Mouse (Mus musculus) limb, embryonic 12.5 days (tissue): Measurements from ENCODE around the gene Pgpep1. TPM values are rescaled to one million over a fixed set of nuclear protein-coding genes. Genes with fewer than 3 reads are reported as not detected.

ENCODE experiments used
- ATAC-seq: fragments of 200-750 bp; cut with Nextera tagmentation; 2 replicates; pipeline ENCODE4 v1.8.0; 2017; ENCODE audit warnings: low read depth, moderate TSS enrichment; ENCODE audit not compliant: insufficient number of reproducible peaks, insufficient read depth, low FRiP score, low TSS enrichment
- H3K27ac ChIP-seq: fragments of 300-500 bp; sonication (generic); 2 replicates; pipeline ENCODE4 v1.5.1; 2016; ENCODE audit warnings: mild to moderate bottlenecking, moderate library complexity
- H3K27me3 ChIP-seq: fragments of 300-500 bp; sonication (generic); 2 replicates; pipeline ENCODE4 v1.6.1; 2016; ENCODE audit warnings: mild to moderate bottlenecking, moderate library complexity
- H3K36me3 ChIP-seq: fragments of 300-500 bp; sonication (generic); 2 replicates; pipeline ENCODE4 v1.6.1; 2016; ENCODE audit warnings: mild to moderate bottlenecking, moderate library complexity
- H3K4me1 ChIP-seq: fragments of 300-500 bp; sonication (generic); replicated peaks from 2 replicates; pipeline ENCODE4 v1.6.1; 2016
- H3K4me2 ChIP-seq: fragments of 300-500 bp; sonication (generic); 2 replicates; pipeline ENCODE4 v1.6.1; 2016; ENCODE audit warnings: mild to moderate bottlenecking, moderate library complexity
- H3K4me3 ChIP-seq: fragments of 300-500 bp; sonication (generic); replicated peaks from 2 replicates; pipeline ENCODE4 v1.5.1; 2016; ENCODE audit warnings: mild to moderate bottlenecking
- H3K9ac ChIP-seq: fragments of 300-500 bp; sonication (generic); replicated peaks from 2 replicates; pipeline ENCODE4 v1.6.1; 2016; ENCODE audit warnings: mild to moderate bottlenecking, moderate library complexity
- H3K9me3 ChIP-seq: fragments of 300-500 bp; sonication (generic); 2 replicates; pipeline ENCODE4 v1.6.1; 2016; ENCODE audit warnings: mild to moderate bottlenecking, moderate library complexity
- WGBS: fragments of 180-500 bp; shearing (Covaris S2); methylation state at CpG from one replicate; pipeline ENCODE4 v1.1.7; 2016; 5-methylcytosine and 5-hydroxymethylcytosine counted together
- polyA plus RNA-seq: library from polyadenylated mRNA; unstranded; fragments of >200 nt; fragmentation: Nextera tagmentation; extraction: Ambion mirVana; gene quantifications from 2 replicates; pipeline ENCODE4 v1.2.1, GENCODE M21; 2016

Gene Pgpep1
- polyA plus RNA-seq, 1 experiment from 2014 or later, result 53.9 TPM

DNA sequence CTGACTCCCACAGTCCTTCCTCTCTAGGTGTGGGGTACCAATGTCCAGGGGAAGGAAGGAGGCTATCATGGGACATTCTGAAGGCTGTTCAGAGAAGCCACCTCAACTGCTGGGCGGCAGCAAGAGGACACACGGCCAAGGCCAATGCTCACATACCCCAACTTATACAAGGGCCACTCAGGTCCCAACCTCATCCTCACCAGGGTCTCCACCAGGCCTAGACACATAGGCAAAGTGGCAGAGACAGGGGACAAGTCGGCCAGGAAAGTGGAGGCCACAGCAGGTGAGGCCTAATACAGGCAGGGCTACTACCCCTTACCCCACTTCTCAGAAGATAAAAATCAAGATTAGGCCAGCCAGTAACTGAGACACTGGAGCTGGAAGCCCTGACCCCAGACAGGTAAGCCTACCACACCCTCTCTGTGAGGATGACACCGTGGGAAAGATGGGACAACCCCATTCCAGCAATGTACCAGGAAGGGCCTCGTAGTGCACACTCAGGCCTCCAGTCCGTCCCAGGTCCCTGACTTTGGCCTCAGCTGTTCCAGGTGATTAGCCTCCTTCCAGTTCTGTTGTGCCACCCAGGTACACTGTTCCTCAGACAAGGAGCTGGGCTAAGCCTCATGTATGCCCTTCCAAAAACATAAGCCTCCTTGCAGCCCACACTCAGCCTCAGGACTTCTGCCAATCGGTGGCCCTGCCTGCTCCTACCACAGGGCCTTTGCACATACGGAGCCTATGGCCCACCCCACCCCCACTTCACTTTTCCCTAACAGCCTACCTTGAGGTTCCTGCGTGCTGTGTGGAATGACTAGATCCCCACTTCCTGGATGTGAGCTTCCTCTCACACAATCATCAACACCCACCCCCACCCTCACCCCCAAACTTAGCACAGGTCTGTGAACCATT lies 54.1 kb downstream of the Pgpep1 start:
- Histone ChIP-seq H3K4me1 (peaks cover 53% of the 10 kb centered on the region), H3K27ac (peak overlapping the region; percentile 50; the same call in 1 of the 2 replicates), H3K4me2 (peak overlapping the region; percentile 95), H3K4me3 (peak overlapping the region; percentile 81), H3K36me3 (peaks cover 25% of the 10 kb centered on the region), H3K9ac (peak overlapping the region; percentile 90; the same call in 1 of the 2 replicates), H3K9me3 (no peaks in the 10 kb centered on the region; the same call in 1 of the 2 replicates), H3K27me3 (no peaks in the 10 kb centered on the region)
- 87% methylated on average over 9 of the region's 9 CpGs for WGBS
- no peak for ATAC-seq

DNA sequence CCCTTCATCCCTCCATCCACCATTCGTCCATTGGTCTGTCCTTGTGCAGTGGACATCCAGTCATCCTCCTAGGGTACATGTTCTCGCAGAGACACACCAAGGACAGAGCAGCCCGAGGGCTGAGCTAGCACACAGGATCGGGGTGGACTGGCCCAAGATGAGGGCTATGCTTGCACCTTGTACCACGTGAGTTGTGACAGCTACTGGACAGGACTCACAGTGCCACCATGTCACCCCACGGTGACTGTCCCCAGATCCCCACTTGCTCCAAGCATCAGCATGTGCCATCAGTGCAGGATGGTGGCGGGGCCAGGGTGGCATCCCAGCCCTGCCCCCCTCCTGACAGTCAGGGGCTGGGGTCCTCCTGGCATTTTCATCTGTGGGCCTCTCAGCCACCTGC lies 55.6 kb downstream of the Pgpep1 start:
- Histone ChIP-seq H3K4me2 (no peak overlapping the region), H3K9ac (no peak overlapping the region), H3K27me3 (no peaks in the 10 kb centered on the region), H3K4me3 (no peak overlapping the region), H3K27ac (no peak overlapping the region), H3K4me1 (peaks cover 60% of the 10 kb centered on the region), H3K9me3 (no peaks in the 10 kb centered on the region; the same call in 1 of the 2 replicates), H3K36me3 (peaks cover 34% of the 10 kb centered on the region)
- WGBS, result 90% methylated on average over 7 of the region's 7 CpGs
- ATAC-seq, result no peak

DNA sequence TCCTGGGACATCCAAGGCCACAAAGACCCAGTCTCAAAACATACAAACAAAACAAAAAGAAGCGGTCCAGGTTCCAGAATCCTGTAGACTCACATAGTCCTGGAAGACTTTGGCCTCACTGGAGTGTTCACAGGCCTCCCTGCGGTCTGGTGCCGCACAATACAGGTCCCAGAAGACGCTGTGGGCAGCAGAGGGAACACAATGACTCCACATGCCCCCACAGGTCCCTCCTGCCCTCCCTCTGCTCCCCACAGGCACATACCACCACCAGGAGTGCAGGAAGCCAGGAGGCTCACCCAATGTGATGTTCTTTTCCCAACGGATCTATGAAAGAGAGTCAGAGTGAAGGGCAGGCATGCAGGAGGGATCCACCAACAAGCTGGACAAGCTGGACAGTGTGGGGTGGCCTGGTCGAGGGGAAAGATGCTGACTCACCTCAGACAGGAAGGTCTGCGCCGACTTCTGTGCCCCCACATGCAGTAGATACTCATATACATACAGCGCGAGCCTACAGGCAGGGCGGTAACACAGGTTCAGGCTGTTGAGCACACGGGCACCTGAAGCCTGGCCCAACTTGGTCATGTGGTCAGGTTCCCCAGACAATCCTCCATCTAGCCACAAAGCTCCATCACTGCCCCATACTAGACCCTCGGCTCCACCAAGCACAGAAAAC lies 57.9 kb downstream of the Pgpep1 start:
- no peak overlapping the region for H3K4me3 ChIP-seq
- no peak overlapping the region for H3K4me2 ChIP-seq
- no peak for ATAC-seq
- H3K4me1 ChIP-seq, result peaks cover 64% of the 10 kb centered on the region
- no peaks in the 10 kb centered on the region; the same call in 1 of the 2 replicates for H3K9me3 ChIP-seq
- 94% methylated on average over 13 of the region's 13 CpGs for WGBS
- H3K27ac ChIP-seq, result peak overlapping the region; percentile 18; the same call in 1 of the 2 replicates
- H3K9ac ChIP-seq, result no peak overlapping the region
- peaks cover 45% of the 10 kb centered on the region for H3K36me3 ChIP-seq
- H3K27me3 ChIP-seq, result no peaks in the 10 kb centered on the region; the same call in 1 of the 2 replicates

DNA sequence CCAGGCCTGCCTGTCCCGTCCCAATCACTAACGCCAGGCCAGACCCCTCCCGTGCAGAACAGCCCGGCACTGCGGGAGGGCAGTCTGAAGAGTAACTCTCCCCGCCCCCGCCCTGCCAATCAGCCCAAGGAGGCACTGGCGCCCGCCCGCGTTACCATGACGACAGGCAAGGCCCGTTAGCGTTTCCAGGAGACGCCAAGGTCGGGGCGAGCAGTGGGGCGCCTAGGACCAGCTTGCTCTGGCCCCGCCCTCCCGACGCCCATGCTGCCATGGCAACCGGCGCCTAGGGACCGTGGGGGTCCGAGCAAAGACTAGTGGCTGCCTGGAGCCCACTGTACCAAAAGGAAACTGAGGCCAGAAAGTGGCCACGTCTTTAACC lies 58.9 kb downstream of the Pgpep1 start:
- Histone ChIP-seq H3K4me2 (peak overlapping the region; percentile 54), H3K27ac (peak overlapping the region; percentile 87), H3K9ac (no peak overlapping the region), H3K4me1 (peaks cover 62% of the 10 kb centered on the region), H3K9me3 (no peaks in the 10 kb centered on the region; the same call in 1 of the 2 replicates), H3K4me3 (peak overlapping the region; percentile 28), H3K36me3 (peaks cover 55% of the 10 kb centered on the region), H3K27me3 (no peaks in the 10 kb centered on the region; the same call in 1 of the 2 replicates)
- peak; percentile 15; the same call in 1 of the 2 replicates for ATAC-seq
- WGBS, result 3% methylated on average over 26 of the region's 26 CpGs

DNA sequence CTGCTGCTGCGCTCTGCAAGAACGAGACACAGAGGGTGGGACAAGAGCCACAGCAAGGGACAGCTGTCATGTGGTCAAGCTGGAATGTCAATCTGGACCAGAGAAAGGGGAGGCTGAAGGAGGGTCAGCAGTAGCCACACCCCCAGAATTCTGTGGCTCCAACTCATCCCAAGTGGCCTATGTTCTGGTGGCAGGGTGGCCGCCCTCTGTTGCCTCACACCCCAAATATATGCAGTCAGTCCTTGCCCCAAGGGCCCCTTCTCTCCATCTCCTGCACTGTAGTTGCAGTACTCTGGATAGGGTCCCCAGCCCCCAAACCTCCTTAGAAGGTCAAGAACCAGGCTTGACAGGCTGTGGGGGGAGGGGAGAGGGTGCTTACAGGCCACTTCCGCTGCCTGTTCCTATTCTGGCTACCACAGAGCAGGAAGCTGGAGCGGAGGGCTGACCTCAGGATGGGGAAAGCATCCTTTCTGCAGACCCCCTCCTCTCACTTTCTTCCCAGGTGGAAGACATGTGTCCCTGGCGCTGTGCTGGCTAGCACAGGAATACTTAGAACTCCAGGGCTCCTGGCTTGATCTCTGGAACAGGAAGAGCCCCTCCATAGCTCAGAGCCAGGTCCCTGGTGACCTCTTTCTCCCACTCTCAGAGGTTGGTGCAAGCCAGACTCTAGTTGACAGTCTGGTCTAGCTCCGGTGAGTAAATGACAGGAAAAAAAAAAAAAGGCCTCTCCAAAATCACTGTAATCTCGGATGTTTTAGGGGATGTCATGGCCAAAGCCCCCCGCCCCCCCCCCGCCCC lies 59.5 kb downstream of the Pgpep1 start:
- Histone ChIP-seq H3K4me2 (peak overlapping the region; percentile 54), H3K4me1 (peaks cover 62% of the 10 kb centered on the region), H3K4me3 (peak overlapping the region; percentile 28), H3K27me3 (no peaks in the 10 kb centered on the region; the same call in 1 of the 2 replicates), H3K27ac (peak overlapping the region; percentile 87), H3K36me3 (peaks cover 61% of the 10 kb centered on the region), H3K9ac (0 out of 2 replicates have a peak overlapping the region, but pooled peaks have one; percentile 18), H3K9me3 (no peaks in the 10 kb centered on the region; the same call in 1 of the 2 replicates)
- ATAC-seq, result no peak
- 14% methylated on average over 10 of the region's 10 CpGs for WGBS

DNA sequence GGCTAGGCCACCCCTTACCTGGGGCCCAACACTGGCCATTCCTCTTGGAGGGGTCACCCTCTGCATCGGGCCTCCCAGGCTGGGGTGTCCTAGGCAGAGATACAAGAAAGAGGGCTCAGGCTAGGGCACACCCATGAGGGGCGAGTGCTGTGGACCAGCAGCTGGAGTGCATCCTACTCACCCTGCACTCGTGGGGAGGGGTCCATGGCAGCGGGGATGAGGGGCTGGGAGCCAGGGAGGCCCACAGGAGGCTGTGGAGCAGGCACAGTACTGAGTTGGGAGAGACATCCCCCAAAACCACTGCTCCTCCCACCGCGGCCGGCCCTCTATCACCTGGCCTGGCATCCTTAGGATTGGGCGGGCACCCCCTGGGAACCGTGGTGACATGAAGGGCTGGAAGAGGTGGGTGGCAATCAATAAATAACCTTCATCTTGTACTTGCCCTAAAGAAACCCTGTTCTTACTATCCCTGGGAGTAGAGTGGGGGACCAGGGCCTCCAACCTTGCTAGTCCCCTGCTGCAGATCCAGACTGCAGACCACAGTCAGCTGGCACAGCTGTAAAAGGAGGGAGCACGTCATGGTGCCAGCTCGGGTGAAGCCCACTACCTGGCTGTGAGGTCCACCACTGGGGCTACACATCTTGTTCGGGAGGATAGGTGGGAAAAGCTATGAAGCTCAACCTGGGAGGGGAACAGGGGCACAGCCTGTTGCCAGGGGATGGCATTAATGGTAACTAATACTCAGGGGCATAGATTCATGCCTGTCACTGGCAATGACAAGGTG lies 60.5 kb downstream of the Pgpep1 start:
- no peak overlapping the region for H3K4me3 ChIP-seq

DNA sequence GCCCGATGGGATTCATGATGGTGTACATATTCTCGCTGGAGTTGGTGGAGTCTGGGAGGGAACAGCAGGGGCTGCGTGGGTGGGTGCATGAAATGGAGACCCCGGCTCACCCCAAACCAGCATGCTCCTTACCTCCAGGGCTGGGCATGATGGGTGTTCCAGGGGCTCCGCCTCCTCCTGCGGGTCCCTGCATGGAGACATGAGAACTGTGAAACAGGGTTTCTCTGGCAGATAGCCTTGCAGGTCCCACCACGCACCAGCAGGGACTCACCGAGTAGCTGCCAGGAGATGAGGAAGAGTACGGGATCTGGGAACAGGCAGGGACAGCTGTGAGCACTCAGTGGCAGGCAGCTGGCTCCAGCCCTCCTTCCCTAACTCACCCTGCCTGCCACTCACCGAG lies 61.5 kb downstream of the Pgpep1 start:
- Histone ChIP-seq H3K9me3 (no peaks in the 10 kb centered on the region; the same call in 1 of the 2 replicates), H3K9ac (peak overlapping the region; percentile 75; the same call in 1 of the 2 replicates), H3K4me1 (peaks cover 75% of the 10 kb centered on the region), H3K36me3 (peaks cover 58% of the 10 kb centered on the region), H3K4me3 (peak overlapping the region; percentile 50), H3K27me3 (no peaks in the 10 kb centered on the region; the same call in 1 of the 2 replicates), H3K27ac (peak overlapping the region; percentile 62), H3K4me2 (peak overlapping the region; percentile 88)
- WGBS, result 15% methylated on average over 10 of the region's 10 CpGs
- no peak for ATAC-seq

More for the DNA sequence above, 60.5 kb downstream of the Pgpep1 start:
- 85% methylated on average over 12 of the region's 12 CpGs for WGBS
- Histone ChIP-seq H3K4me1 (peaks cover 70% of the 10 kb centered on the region), H3K4me2 (no peak overlapping the region), H3K9me3 (no peaks in the 10 kb centered on the region; the same call in 1 of the 2 replicates), H3K27me3 (no peaks in the 10 kb centered on the region; the same call in 1 of the 2 replicates), H3K36me3 (peaks cover 62% of the 10 kb centered on the region), H3K27ac (peak overlapping the region; percentile 87; the same call in 1 of the 2 replicates), H3K9ac (no peak overlapping the region)
- no peak for ATAC-seq

DNA sequence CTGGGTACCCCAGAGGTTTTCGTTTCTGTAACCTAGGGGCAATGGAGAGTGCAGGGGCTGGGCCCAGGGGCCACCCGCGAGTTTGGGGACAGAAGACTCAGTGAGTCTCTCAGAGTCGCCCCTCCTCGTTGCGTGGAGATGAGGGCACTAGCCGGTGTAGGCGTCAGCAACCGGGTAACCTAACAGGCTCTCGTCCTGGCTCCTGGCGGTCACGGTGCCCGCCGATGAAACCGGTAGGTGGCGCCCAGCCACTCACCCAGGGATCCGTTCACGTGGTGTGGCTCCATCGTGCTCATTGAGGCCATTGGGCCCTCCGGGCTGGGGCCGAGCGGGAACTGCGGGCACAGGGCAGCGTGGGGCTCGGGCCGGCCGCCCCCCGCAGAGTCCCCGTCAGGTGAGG lies 61.9 kb downstream of the Pgpep1 start:
- H3K9ac ChIP-seq, result peak overlapping the region; percentile 75
- peak overlapping the region; percentile 62 for H3K27ac ChIP-seq
- H3K27me3 ChIP-seq, result no peaks in the 10 kb centered on the region; the same call in 1 of the 2 replicates
- peaks cover 79% of the 10 kb centered on the region for H3K4me1 ChIP-seq
- H3K9me3 ChIP-seq, result no peaks in the 10 kb centered on the region; the same call in 1 of the 2 replicates
- H3K4me2 ChIP-seq, result peak overlapping the region; percentile 88
- H3K4me3 ChIP-seq, result peak overlapping the region; percentile 50
- no peak for ATAC-seq
- under 1% methylated on average over 29 of the region's 29 CpGs for WGBS
- peaks cover 53% of the 10 kb centered on the region for H3K36me3 ChIP-seq

DNA sequence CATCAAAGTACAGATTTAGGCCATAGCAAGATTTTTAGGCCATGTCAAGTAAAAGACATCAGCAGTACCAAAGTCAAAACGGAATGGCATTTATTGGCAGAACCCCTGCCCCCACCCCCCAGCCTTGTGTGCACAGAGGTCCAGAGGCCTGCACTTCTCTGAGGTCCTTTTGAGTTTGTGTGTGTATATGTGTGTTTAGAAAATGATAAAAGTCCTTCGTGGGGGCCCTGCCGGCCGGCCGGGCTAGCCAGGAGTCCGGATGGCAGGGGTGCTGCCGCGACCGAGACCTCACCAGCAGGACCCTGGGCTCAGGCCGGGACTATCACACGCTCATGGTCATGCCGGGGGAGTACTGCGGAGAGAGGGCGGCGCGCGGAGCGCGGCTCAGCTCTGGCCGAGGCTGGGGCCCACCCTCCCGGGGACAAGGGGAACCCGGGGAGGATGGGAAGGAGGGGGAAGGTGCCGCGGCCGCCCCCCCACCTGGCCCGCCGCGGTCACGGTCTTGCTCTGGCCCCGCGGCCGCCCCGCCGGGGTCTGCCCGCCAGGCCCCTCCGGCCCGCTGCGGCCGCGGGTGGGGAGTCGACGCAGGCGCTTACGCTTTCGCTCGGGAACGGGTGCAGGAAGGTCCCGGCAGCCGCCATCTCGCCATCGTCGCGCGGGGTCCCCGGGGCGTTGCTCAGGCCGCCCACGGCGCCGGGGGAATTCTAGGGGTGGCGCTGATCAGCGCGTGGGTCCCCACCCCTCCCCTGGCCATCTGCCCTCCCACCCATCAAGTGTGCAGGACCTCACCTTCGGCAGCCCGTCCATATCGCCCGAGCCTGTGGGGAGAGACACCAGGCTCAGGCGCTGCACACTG lies 62.5 kb downstream of the Pgpep1 start:
- no peaks in the 10 kb centered on the region; the same call in 1 of the 2 replicates for H3K9me3 ChIP-seq
- 12% methylated on average over 56 of the region's 68 CpGs for WGBS
- ATAC-seq, result no peak
- peak overlapping the region; percentile 62 for H3K27ac ChIP-seq
- H3K4me1 ChIP-seq, result peaks cover 86% of the 10 kb centered on the region
- peaks cover 47% of the 10 kb centered on the region for H3K36me3 ChIP-seq
- H3K4me3 ChIP-seq, result peak overlapping the region; percentile 50
- peak overlapping the region; percentile 88 for H3K4me2 ChIP-seq
- no peaks in the 10 kb centered on the region; the same call in 1 of the 2 replicates for H3K27me3 ChIP-seq
- H3K9ac ChIP-seq, result peak overlapping the region; percentile 75
